Mouse (Mus musculus) forebrain, postnatal 0 days (tissue): Measurements from ENCODE around the gene Mapkapk2. TPM values are rescaled to one million over a fixed set of nuclear protein-coding genes. Genes with fewer than 3 reads are reported as not detected.

ENCODE experiments used
- ATAC-seq: fragments of 200-750 bp; cut with Nextera tagmentation; 2 replicates; pipeline ENCODE4 v1.8.0; 2017; ENCODE audit warnings: mild to moderate bottlenecking, moderate library complexity
- DNase-seq: peaks from one replicate; pipeline ENCODE4 v3.0.0-alpha.2; 2015
- H3K27ac ChIP-seq: fragments of 300-500 bp; sonication (generic); 2 replicates; pipeline ENCODE4 v1.5.1; 2014; ENCODE audit warnings: low read depth, mild to moderate bottlenecking, antibody characterized with exemption, low read length, moderate library complexity, mixed read lengths
- H3K27me3 ChIP-seq: fragments of 300-500 bp; sonication (generic); 2 replicates; pipeline ENCODE4 v1.6.1; 2014; ENCODE audit warnings: mild to moderate bottlenecking, low read length, mixed read lengths; ENCODE audit not compliant: insufficient read depth
- H3K36me3 ChIP-seq: fragments of 300-500 bp; sonication (generic); 2 replicates; pipeline ENCODE4 v1.6.1; 2014; ENCODE audit warnings: mild to moderate bottlenecking, moderate library complexity; ENCODE audit not compliant: insufficient read depth
- H3K4me1 ChIP-seq: fragments of 300-500 bp; sonication (generic); 2 replicates; pipeline ENCODE4 v1.6.1; 2014; ENCODE audit warnings: antibody characterized with exemption; ENCODE audit not compliant: insufficient read depth
- H3K4me2 ChIP-seq: fragments of 300-500 bp; sonication (generic); 2 replicates; pipeline ENCODE4 v1.6.1; 2014; ENCODE audit warnings: low read depth, mild to moderate bottlenecking, moderate library complexity
- H3K4me3 ChIP-seq: fragments of 300-500 bp; sonication (generic); 2 replicates; pipeline ENCODE4 v1.5.1; 2014; ENCODE audit warnings: low read depth, low read length, mixed read lengths
- H3K9ac ChIP-seq: fragments of 300-500 bp; sonication (generic); 2 replicates; pipeline ENCODE4 v1.6.1; 2014; ENCODE audit warnings: mild to moderate bottlenecking
- H3K9me3 ChIP-seq: fragments of 300-500 bp; sonication (generic); 2 replicates; pipeline ENCODE4 v1.6.1; 2016; ENCODE audit warnings: low read length
- CTCF ChIP-seq: sonication (generic); IDR thresholded peaks from 2 replicates; pipeline ENCODE4 v1.5.1; 2016; ENCODE audit warnings: antibody characterized with exemption, control low read depth, low read depth
- WGBS: fragments of 180-500 bp; shearing (Covaris S2); extraction: QIAGEN DNeasy Blood & Tissue Kit; methylation state at CpG from one replicate; pipeline ENCODE4 v1.1.7; 2014; 5-methylcytosine and 5-hydroxymethylcytosine counted together
- polyA plus RNA-seq: library from polyadenylated mRNA; unstranded; fragments of >200 nt; fragmentation: Nextera tagmentation; extraction: Ambion mirVana; gene quantifications from 2 replicates; pipeline ENCODE4 v1.2.1, GENCODE M21; 2015
- total RNA-seq: library from RNA; depleted of rRNA; stranded (reverse); fragments of >200 nt; gene quantifications from 2 replicates; pipeline ENCODE4 v1.2.3, GENCODE M21; 2014

Gene Mapkapk2
- total and polyA plus RNA-seq, 2 experiments from 2014 or later, result 18.3 to 57.3 TPM

- Histone ChIP-seq H3K36me3 (peaks cover 18% of the 10 kb centered on the region), H3K4me1 (no peaks in the 10 kb centered on the region), H3K27ac (no peak overlapping the region), H3K4me3 (no peak overlapping the region), H3K9me3 (no peaks in the 10 kb centered on the region), H3K4me2 (no peak overlapping the region), H3K27me3 (no peaks in the 10 kb centered on the region), H3K9ac (no peak overlapping the region)
- DNase-seq (no peak), ATAC-seq (peak; percentile 17; the same call in 1 of the 2 replicates)
- WGBS, result 41% methylated on average over 7 of the region's 7 CpGs
- no peak for TF ChIP-seq CTCF
Observed at GRCm38 (mm10) chr1:131051073-131051472, 46.6 kb downstream of the Mapkapk2 start.

DNA sequence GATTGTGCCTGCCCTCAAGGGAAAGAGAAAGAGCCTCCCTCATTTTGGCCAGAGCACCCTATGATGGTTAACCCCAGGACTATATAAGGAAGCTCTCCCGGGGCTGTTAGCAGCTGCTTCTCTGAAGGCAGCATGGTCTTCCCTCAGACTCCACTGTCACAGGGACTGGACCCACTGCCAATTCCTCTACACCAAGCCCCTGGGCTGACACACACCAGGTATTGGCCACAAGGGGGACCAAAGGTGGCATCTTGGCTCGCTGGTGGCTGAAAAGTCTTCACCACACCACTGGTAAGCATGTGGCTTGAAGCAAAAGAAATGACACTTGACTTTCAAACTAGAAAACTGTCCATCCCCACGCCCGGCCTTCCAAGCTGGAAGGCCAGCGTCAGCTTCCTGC, 47.0 kb downstream of the Mapkapk2 start:
- no peak for DNase-seq
- no peak for ATAC-seq
- peaks cover 15% of the 10 kb centered on the region for H3K36me3 ChIP-seq
- no peak overlapping the region for H3K27ac ChIP-seq
- no peak overlapping the region for H3K9ac ChIP-seq
- H3K4me2 ChIP-seq, result no peak overlapping the region
- H3K4me1 ChIP-seq, result no peaks in the 10 kb centered on the region
- WGBS, result 88% methylated on average over 5 of the region's 5 CpGs
- H3K4me3 ChIP-seq, result no peak overlapping the region
- H3K9me3 ChIP-seq, result no peaks in the 10 kb centered on the region
- H3K27me3 ChIP-seq, result no peaks in the 10 kb centered on the region
- no peak for TF ChIP-seq CTCF

DNA sequence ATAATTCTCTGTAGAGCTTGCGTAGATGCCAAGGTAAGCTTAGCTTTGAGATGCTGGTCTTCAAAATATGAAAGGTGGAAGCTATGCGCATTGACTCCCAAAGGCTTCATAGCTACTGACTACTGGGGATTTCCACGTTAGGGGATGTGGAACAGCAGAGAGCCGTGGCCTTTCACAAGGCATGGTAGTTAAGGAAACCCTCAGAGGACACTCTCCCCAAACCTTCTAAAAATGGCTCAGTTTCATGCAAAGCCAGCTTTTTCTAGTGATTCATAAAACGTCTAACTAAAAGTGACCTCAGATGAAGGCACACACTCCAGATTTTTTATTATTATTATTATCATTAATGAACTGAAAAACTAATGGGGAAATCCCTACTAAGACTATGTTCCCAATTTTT, 47.6 kb downstream of the Mapkapk2 start:
- H3K4me3 ChIP-seq, result no peak overlapping the region
- no peak overlapping the region for H3K9ac ChIP-seq
- DNase-seq, result no peak
- TF ChIP-seq CTCF, result no peak
- ATAC-seq, result no peak
- H3K4me2 ChIP-seq, result no peak overlapping the region
- WGBS, result 95% methylated on average over 5 of the region's 5 CpGs
- H3K27me3 ChIP-seq, result no peaks in the 10 kb centered on the region
- no peaks in the 10 kb centered on the region for H3K9me3 ChIP-seq
- H3K27ac ChIP-seq, result no peak overlapping the region
- peaks cover 9% of the 10 kb centered on the region for H3K36me3 ChIP-seq
- H3K4me1 ChIP-seq, result no peaks in the 10 kb centered on the region

DNA sequence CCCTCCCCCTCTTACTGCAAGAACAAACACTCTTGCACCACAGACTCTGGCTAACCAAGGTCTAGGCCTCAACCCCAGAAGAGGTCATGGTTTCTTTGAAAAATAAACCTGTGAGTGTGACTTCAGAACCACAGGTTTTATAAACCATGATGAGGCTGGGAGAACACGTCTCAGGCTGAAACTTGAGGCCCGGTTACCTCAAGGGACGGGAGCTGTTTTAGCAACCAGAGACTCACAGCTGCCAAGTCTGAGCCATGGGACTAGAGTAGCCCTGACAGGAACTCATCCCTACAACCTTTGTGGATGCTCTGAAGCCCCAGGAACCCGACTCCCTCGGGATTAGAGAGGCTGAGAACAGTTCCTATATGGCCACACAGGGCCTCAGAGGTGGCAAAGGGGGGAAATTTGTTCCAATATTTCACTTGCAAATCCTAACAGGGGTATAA, 48.2 kb downstream of the Mapkapk2 start:
- H3K27ac ChIP-seq, result no peak overlapping the region
- no peaks in the 10 kb centered on the region for H3K4me1 ChIP-seq
- H3K4me2 ChIP-seq, result no peak overlapping the region
- 89% methylated on average over 5 of the region's 5 CpGs for WGBS
- H3K27me3 ChIP-seq, result no peaks in the 10 kb centered on the region
- TF ChIP-seq CTCF, result no peak
- H3K9ac ChIP-seq, result no peak overlapping the region
- no peak overlapping the region for H3K4me3 ChIP-seq
- no peaks in the 10 kb centered on the region for H3K9me3 ChIP-seq
- DNase-seq (no peak), ATAC-seq (no peak)
- H3K36me3 ChIP-seq, result peaks cover 4% of the 10 kb centered on the region; the same call in 1 of the 2 replicates

DNA sequence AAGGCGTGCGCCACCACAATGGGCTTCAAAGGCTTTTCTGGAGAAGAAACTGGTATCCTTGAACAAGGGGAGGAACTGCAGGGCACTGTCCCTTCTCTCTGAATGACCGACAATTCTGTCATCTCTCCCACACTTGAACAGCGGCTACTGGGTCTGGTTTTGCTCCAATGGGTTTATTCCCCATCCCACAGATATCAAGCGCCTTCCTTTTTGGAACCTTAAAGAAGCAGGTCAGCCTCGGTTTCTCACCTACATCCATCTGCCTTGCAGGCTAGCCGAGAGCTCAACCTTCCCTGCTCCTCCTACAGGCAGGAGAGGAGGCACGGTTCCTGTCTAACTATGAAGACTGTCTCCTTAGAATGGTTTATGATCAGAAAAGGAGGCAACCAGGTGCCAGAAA, 48.7 kb downstream of the Mapkapk2 start:
- 96% methylated on average over 8 of the region's 8 CpGs for WGBS
- H3K36me3 ChIP-seq, result peaks cover 4% of the 10 kb centered on the region; the same call in 1 of the 2 replicates
- no peaks in the 10 kb centered on the region for H3K27me3 ChIP-seq
- no peak overlapping the region for H3K4me2 ChIP-seq
- TF ChIP-seq CTCF, result no peak
- no peak overlapping the region for H3K27ac ChIP-seq
- H3K4me1 ChIP-seq, result no peaks in the 10 kb centered on the region
- DNase-seq (no peak), ATAC-seq (no peak)
- no peak overlapping the region for H3K9ac ChIP-seq
- H3K9me3 ChIP-seq, result no peaks in the 10 kb centered on the region
- H3K4me3 ChIP-seq, result no peak overlapping the region

- WGBS, result 76% methylated on average over 6 of the region's 6 CpGs
- H3K4me2 ChIP-seq, result no peak overlapping the region
- DNase-seq (no peak), ATAC-seq (no peak)
- H3K4me1 ChIP-seq, result no peaks in the 10 kb centered on the region
- no peak overlapping the region for H3K9ac ChIP-seq
- no peaks in the 10 kb centered on the region for H3K9me3 ChIP-seq
- H3K36me3 ChIP-seq, result no peaks in the 10 kb centered on the region
- no peaks in the 10 kb centered on the region for H3K27me3 ChIP-seq
- no peak for TF ChIP-seq CTCF
- H3K4me3 ChIP-seq, result no peak overlapping the region
- H3K27ac ChIP-seq, result no peak overlapping the region
Observed at GRCm38 (mm10) chr1:131048121-131048863, 49.3 kb downstream of the Mapkapk2 start.

GRCm38 (mm10) chr1:131046607-131047006, 51.0 kb downstream of the Mapkapk2 start:
- DNase-seq, result no peak
- WGBS, result 85% methylated on average over 10 of the region's 10 CpGs

More at GRCm38 (mm10) chr1:131046607-131047006, 51.0 kb downstream of the Mapkapk2 start:
- Histone ChIP-seq H3K4me1 (no peaks in the 10 kb centered on the region), H3K4me2 (no peak overlapping the region), H3K4me3 (no peak overlapping the region), H3K27me3 (no peaks in the 10 kb centered on the region), H3K36me3 (no peaks in the 10 kb centered on the region), H3K9me3 (no peaks in the 10 kb centered on the region), H3K9ac (no peak overlapping the region), H3K27ac (no peak overlapping the region)
- no peak for TF ChIP-seq CTCF
- no peak for ATAC-seq
